Mouse (Mus musculus) spleen, adult 2 months (tissue): ENCODE results near the gene Tpcn2. TPM values are rescaled to one million over a fixed set of nuclear protein-coding genes. Genes with fewer than 3 reads are reported as not detected.

Experiments
- DNase-seq, 2 experiments: peaks; one replicate each; pipeline versions ENCODE4 v3.0.0 to v3.0.0-alpha.2; 2012 to 2021; ENCODE audit warnings: low spot score in 2 of 2, low read depth in 1 of 2
- H3K27ac ChIP-seq: fragments of 200-500 bp; 2 replicates; pipeline ENCODE4 v1.5.1; 2012; ENCODE audit warnings: low read length, inconsistent platforms; ENCODE audit not compliant: insufficient read depth
- H3K27me3 ChIP-seq: fragments of 200-500 bp; 2 replicates; pipeline ENCODE4 v1.6.1; 2012; ENCODE audit warnings: mild to moderate bottlenecking, moderate library complexity, low read length, inconsistent platforms; ENCODE audit not compliant: control insufficient read depth, insufficient read depth
- H3K36me3 ChIP-seq: fragments of 200-500 bp; 2 replicates; pipeline ENCODE4 v1.6.1; 2012; ENCODE audit warnings: mild to moderate bottlenecking, low read length, inconsistent platforms; ENCODE audit not compliant: control insufficient read depth, insufficient read depth
- H3K4me1 ChIP-seq: fragments of 200-500 bp; 2 replicates; pipeline ENCODE4 v1.6.1; 2011; ENCODE audit warnings: inconsistent platforms; ENCODE audit not compliant: control insufficient read depth, insufficient read depth, insufficient read length
- H3K4me3 ChIP-seq: fragments of 200-500 bp; 2 replicates; pipeline ENCODE4 v1.5.1; 2011; ENCODE audit warnings: mild to moderate bottlenecking, inconsistent platforms; ENCODE audit not compliant: insufficient read depth, insufficient read length; ENCODE audit errors: extremely low read depth
- CTCF ChIP-seq: fragments of 200-500 bp; IDR thresholded peaks from 2 replicates; pipeline ENCODE4 v1.5.1; 2011; ENCODE audit warnings: mild to moderate bottlenecking, inconsistent platforms; ENCODE audit not compliant: insufficient read depth, insufficient read length, insufficient replicate concordance; ENCODE audit errors: extremely low read depth
- POLR2A ChIP-seq: fragments of 200-500 bp; IDR thresholded peaks from 2 replicates; pipeline ENCODE4 v1.6.1; 2011; ENCODE audit warnings: low read depth, low read length, inconsistent platforms
- WGBS: fragments of 180-500 bp; shearing (Covaris S2); methylation state at CpG from one replicate; pipeline ENCODE4 v1.1.7; 2018; 5-methylcytosine and 5-hydroxymethylcytosine counted together
- polyA plus RNA-seq: library from polyadenylated mRNA; depleted of rRNA; stranded (reverse); fragments of >200 nt; gene quantifications from 2 replicates; pipeline ENCODE4 v1.2.3, GENCODE M21; 2012

Gene Tpcn2
- polyA plus RNA-seq, 1 experiment = 31.3 TPM

GRCm38 (mm10) chr7:145266011-145266410, 17.8 kb downstream of the Tpcn2 start:
- TF ChIP-seq CTCF (no peak), POLR2A (no peak)
- 88% methylated on average over 2 of the region's 2 CpGs for WGBS
- Histone ChIP-seq H3K27ac (no peak overlapping the region), H3K27me3 (no peaks in the 10 kb centered on the region), H3K4me1 (no peaks in the 10 kb centered on the region; the same call in 1 of the 2 replicates), H3K4me3 (no peak overlapping the region), H3K36me3 (peaks cover 15% of the 10 kb centered on the region)
- DNase-seq = no peak

- 65% methylated on average over 9 of the region's 9 CpGs for WGBS
- TF ChIP-seq CTCF (no peak), POLR2A (no peak)
- H3K36me3 ChIP-seq = peaks cover 20% of the 10 kb centered on the region
- no peak overlapping the region for H3K4me3 ChIP-seq
- H3K27me3 ChIP-seq = no peaks in the 10 kb centered on the region
- no peak overlapping the region for H3K27ac ChIP-seq
- no peak for DNase-seq
- H3K4me1 ChIP-seq = no peaks in the 10 kb centered on the region; the same call in 1 of the 2 replicates
Measured at GRCm38 (mm10) chr7:145264202-145264601, 19.6 kb downstream of the Tpcn2 start.

GRCm38 (mm10) chr7:145256092-145256491, 27.7 kb downstream of the Tpcn2 start:
- peaks cover 19% of the 10 kb centered on the region for H3K36me3 ChIP-seq

GRCm38 (mm10) chr7:145253986-145254630, 29.7 kb downstream of the Tpcn2 start:
- TF ChIP-seq POLR2A (no peak), CTCF (no peak)
- Histone ChIP-seq H3K27me3 (no peaks in the 10 kb centered on the region), H3K4me1 (no peaks in the 10 kb centered on the region), H3K4me3 (no peak overlapping the region), H3K36me3 (peaks cover 13% of the 10 kb centered on the region), H3K27ac (no peak overlapping the region)
- DNase-seq = no peak
- 75% methylated on average over 3 of the region's 3 CpGs for WGBS

More at GRCm38 (mm10) chr7:145256092-145256491, 27.7 kb downstream of the Tpcn2 start:
- WGBS = 92% methylated on average over 1 of the region's 1 CpGs
- TF ChIP-seq CTCF = no peak
- no peak for TF ChIP-seq POLR2A
- Histone ChIP-seq H3K4me1 (no peaks in the 10 kb centered on the region), H3K27ac (no peak overlapping the region), H3K27me3 (no peaks in the 10 kb centered on the region), H3K4me3 (no peak overlapping the region)
- no peak for DNase-seq

- Histone ChIP-seq H3K4me3 (no peak overlapping the region), H3K27ac (no peak overlapping the region), H3K27me3 (no peaks in the 10 kb centered on the region), H3K36me3 (peaks cover 6% of the 10 kb centered on the region), H3K4me1 (no peaks in the 10 kb centered on the region)
- TF ChIP-seq POLR2A (no peak), CTCF (peak; percentile 70; the same call in 1 of the 2 replicates)
- DNase-seq = peak in 1 of 2 experiments; percentile 62
- 32% methylated on average over 8 of the region's 8 CpGs for WGBS
Measured at GRCm38 (mm10) chr7:145252715-145253476, 30.9 kb downstream of the Tpcn2 start.

- WGBS = 79% methylated on average over 9 of the region's 9 CpGs
- Histone ChIP-seq H3K27ac (no peak overlapping the region), H3K4me3 (no peak overlapping the region), H3K36me3 (peaks cover 2% of the 10 kb centered on the region), H3K27me3 (no peaks in the 10 kb centered on the region), H3K4me1 (no peaks in the 10 kb centered on the region)
- no peak for TF ChIP-seq POLR2A
- no peak for TF ChIP-seq CTCF
- DNase-seq = no peak
Measured at GRCm38 (mm10) chr7:145250225-145250624, 33.6 kb downstream of the Tpcn2 start.
